Mouse (Mus musculus): ENCODE data around the gene 1700003F12Rik. TPM values are rescaled to one million over a fixed set of nuclear protein-coding genes. Genes with fewer than 3 reads are reported as not detected.

Gene 1700003F12Rik
- polyA plus RNA-seq, 1 experiment, result not detected

- WGBS, result 66% methylated on average over 3 of the region's 3 CpGs
- no peak for DNase-seq (ENCODE audit: low read depth, low spot score)
These were observed 1.8 kb downstream of the 1700003F12Rik start for GRCm38 (mm10) chr2:154548688-154549087.

DNA sequence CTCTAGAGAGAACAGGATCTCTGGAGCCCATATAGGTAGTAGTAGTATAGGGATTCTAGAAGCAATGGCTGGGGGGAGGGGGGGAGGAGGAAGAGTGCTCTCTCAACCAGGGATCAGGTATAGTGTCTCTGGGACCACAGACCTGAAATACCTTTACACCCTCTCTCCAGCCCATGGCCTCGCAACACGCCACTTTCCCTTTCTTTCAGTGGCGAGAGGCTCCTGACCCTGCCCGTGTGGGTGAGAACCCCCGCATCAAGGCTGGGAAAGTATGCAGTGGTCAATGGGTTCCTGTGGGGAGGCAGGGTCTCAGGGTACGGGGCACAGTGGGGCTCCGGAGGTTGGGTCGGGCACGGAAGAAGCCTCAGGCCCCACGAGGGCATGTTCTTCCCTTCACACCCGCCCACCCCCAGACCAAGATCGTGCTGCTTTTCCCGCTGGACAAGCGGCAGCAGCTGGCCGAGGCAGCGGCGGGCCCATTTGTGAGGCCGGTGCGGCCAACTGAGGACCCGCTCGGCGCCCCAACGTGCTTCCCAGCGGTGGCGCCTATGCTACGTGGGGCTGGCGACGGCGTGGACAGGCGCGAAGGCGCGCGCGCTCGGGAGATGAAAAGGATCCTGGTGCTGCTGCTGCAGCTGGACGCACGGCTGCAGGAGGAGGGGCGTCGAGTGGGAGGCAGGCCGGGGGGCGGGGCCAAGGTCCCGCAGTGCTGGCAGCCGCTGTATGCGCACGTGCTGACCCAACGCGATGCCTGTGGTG, 2.4 kb downstream of the 1700003F12Rik start:
- DNase-seq (ENCODE audit: low read depth, low spot score), result no peak
- 7% methylated on average over 48 of the region's 48 CpGs for WGBS

GRCm38 (mm10) chr2:154549886-154550189, 3.0 kb downstream of the 1700003F12Rik start:
- WGBS, result 17% methylated on average over 20 of the region's 20 CpGs
- no peak for DNase-seq (ENCODE audit: low read depth, low spot score)

GRCm38 (mm10) chr2:154550937-154551336, 4.1 kb downstream of the 1700003F12Rik start:
- DNase-seq (ENCODE audit: low read depth, low spot score), result no peak

DNA sequence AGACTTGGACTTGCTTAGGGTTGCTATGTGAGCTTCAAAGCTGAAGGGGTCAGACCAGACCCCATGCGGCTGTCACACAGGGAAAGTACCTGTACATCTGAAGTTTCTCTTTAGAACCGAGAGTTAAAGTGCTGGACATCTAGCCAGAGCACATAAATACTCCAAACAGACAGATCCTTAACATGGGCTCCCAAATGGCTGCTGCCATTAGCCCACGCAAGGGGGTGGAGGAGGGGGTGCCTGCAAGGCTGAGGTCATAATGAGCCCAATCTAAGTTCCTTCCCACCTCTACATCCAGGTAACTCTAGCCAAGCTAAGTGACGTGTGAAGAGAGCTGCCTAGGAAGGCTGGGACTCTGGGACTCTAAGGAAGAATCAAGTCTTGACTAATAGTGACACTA, 4.6 kb downstream of the 1700003F12Rik start, which contains the start of gene Actl10:
Gene Actl10, plus strand, starts transcription at position 301 of the 400 bp plus-strand sequence.
- no peak for DNase-seq (ENCODE audit: low read depth, low spot score)
- WGBS, result 78% methylated on average over 4 of the region's 4 CpGs

More at GRCm38 (mm10) chr2:154550937-154551336, 4.1 kb downstream of the 1700003F12Rik start:
- WGBS, result 75% methylated on average over 2 of the region's 2 CpGs

- 41% methylated on average over 21 of the region's 21 CpGs for WGBS
- no peak for DNase-seq (ENCODE audit: low read depth, low spot score)
These were observed 5.0 kb downstream of the 1700003F12Rik start for GRCm38 (mm10) chr2:154551927-154552326.

DNA sequence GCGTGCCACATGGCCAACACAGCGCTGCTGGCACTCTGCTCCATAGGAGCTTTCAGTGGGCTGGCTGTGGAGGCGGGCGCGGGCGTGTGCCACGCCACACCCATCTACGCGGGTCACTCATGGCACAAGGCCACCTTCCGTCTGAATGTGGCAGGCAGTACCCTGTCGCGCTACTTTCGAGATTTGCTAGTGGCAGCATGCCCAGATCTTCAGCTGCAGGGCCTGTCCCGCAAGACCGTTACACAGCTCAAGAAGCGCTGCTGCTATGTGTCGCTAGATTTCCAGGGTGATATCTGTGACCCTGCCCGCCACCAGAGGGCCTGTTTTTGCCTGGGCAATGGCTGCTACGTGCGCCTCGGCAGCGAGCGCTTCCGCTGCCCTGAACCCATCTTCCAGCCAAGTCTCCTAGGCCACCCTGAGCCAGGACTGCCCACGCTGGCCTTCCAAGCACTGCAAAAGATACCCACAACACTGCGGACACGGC, 5.6 kb downstream of the 1700003F12Rik start:
- 15% methylated on average over 27 of the region's 27 CpGs for WGBS
- DNase-seq (ENCODE audit: low read depth, low spot score), result peak; percentile 10

GRCm38 (mm10) chr2:154555235-154555634, 8.3 kb downstream of the 1700003F12Rik start:
- 94% methylated on average over 6 of the region's 6 CpGs for WGBS
- DNase-seq (ENCODE audit: low read depth, low spot score), result no peak

GRCm38 (mm10) chr2:154557184-154557832, 10.4 kb downstream of the 1700003F12Rik start:
- DNase-seq (ENCODE audit: low read depth, low spot score), result no peak
- 45% methylated on average over 5 of the region's 5 CpGs for WGBS

DNA sequence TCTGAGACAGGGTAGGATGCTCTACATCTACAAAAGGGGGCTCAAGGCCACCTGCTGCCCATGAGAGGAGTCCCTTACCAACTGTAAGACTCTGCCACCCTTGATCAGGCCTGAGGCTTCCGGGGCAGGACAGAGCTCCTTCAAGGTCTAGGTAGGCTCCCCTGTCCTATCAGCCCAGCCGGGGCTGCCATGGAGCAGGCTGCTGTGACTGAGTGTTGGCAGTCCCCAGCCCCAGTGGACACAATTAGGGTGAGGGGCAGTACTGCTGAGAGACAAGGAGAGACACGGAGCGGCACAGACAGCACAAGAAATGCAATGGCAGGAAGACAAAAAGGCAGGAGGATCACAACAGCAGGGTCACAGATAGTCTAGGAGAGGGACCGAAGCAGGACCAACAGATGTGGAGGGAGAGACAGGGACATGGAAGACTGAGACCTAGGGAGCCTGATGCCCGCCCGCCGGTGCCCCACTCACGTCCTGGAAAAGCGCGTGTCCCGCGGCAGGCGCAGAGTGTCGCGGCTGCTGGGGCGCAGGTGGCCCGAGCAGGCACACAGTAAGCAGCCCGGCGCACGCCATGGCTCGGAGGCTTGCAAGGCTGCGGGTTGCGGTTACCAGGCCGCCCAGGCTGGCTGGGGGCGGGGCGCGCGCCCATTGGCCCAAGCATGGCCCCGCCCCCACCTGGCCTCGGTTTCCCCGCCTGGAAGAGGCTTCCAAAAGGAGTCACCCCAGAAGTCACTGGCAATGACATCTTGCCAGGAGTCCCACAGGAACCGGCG, 11.6 kb downstream of the 1700003F12Rik start, which contains the start of gene Necab3:
Gene Necab3, minus strand, starts transcription at position 627 of the 776 bp plus-strand sequence.
- no peak for DNase-seq (ENCODE audit: low read depth, low spot score)
- WGBS, result 13% methylated on average over 34 of the region's 34 CpGs

- DNase-seq (ENCODE audit: low read depth, low spot score), result no peak
- 88% methylated on average over 22 of the region's 22 CpGs for WGBS
These were observed 16.8 kb downstream of the 1700003F12Rik start for GRCm38 (mm10) chr2:154563612-154564170.

GRCm38 (mm10) chr2:154565562-154565961, 18.7 kb downstream of the 1700003F12Rik start:
- WGBS, result 92% methylated on average over 3 of the region's 3 CpGs
- DNase-seq (ENCODE audit: low read depth, low spot score), result no peak

DNA sequence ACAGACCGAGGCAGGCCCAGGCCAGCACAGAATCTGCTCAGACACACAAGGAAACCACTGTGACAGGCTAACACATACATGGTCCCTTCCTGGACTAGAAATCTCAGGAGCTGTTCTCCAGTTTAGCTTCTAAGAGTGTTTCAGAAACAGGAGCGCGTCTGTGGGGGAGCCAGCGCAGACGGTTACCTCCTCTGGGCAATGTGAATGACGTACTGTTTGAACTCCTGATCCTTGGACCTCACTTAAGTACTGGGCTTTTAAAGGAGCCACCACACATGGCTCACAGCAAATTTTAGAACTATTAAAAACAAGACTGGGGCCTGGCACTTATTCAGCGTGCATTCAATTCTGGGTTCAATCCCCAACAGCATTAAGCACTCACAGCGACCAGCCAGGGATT, 19.8 kb downstream of the 1700003F12Rik start:
- DNase-seq (ENCODE audit: low read depth, low spot score), result no peak

DNA sequence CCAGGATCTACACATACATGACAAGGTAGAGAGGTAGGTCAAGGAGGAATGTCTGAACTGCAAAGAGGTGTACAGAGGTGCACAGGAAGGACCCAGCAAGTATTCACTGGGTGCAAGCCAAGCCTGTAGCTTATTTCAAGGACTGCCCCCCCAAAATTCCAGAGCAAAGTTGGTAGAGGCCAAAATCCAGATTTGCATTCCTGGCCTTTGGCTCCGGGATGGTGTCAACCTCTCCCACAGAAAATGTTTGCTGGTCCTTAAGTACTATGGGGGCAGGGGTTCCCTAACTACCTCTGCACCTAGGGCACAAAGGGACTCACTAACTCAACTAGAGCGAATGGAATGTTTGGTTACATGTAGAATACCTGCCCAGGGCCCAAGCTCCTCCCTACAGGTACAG, 20.9 kb downstream of the 1700003F12Rik start:
- WGBS, result 73% methylated on average over 2 of the region's 2 CpGs
- no peak for DNase-seq (ENCODE audit: low read depth, low spot score)

More for the DNA sequence above, 19.8 kb downstream of the 1700003F12Rik start:
- 45% methylated on average over 8 of the region's 8 CpGs for WGBS

- no peak for DNase-seq (ENCODE audit: low read depth, low spot score)
- 36% methylated on average over 10 of the region's 10 CpGs for WGBS
These were observed 21.6 kb downstream of the 1700003F12Rik start for GRCm38 (mm10) chr2:154568329-154569070.

- WGBS, result under 1% methylated on average over 70 of the region's 70 CpGs
- DNase-seq (ENCODE audit: low read depth, low spot score), result peak; percentile 25
These were observed 22.3 kb downstream of the 1700003F12Rik start for GRCm38 (mm10) chr2:154569071-154569748.

DNA sequence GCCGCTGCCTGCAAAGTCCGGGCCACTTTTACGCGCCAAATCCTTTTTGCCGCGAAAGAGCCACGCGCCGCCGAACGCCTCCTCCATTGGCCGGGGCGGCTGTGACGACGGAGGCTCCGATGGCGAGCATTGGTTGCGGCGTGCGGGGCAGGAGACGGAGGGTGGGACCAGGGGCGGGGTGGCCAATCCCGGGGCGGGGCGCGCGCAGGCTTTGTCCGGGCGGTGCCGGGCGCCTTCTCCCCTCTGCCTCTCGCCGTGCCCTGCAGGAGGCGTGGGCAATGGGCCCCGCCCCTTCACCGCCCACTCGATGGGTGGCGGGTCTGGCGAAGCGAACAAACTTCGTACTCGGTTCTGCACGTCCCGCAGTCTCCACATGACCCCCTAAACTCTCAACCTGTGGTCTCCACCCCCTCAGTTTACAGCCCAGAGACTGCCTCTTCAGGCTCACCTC, 23.0 kb downstream of the 1700003F12Rik start, which contains the start of gene E2f1:
Gene E2f1, minus strand, starts transcription at position 57 of the 451 bp plus-strand sequence.
- peak; percentile 67 for DNase-seq (ENCODE audit: low read depth, low spot score)
- WGBS, result under 1% methylated on average over 42 of the region's 44 CpGs

- DNase-seq (ENCODE audit: low read depth, low spot score), result no peak
- WGBS, result 67% methylated on average over 4 of the region's 4 CpGs
These were observed 23.8 kb downstream of the 1700003F12Rik start for GRCm38 (mm10) chr2:154570666-154571065.
